Mouse (Mus musculus) cerebellum, postnatal 14 days (tissue): ENCODE measurements around the gene Anp32a.
A peak's percentile ranks its signal among the peaks of the same experiment; 100 is the strongest.

Source experiments
- DNase-seq, 2 experiments: peaks; one replicate each; pipeline ENCODE4 v3.0.0; 2021; ENCODE audit warnings: mixed read lengths in 2 of 2

The Anp32a gene

DNA sequence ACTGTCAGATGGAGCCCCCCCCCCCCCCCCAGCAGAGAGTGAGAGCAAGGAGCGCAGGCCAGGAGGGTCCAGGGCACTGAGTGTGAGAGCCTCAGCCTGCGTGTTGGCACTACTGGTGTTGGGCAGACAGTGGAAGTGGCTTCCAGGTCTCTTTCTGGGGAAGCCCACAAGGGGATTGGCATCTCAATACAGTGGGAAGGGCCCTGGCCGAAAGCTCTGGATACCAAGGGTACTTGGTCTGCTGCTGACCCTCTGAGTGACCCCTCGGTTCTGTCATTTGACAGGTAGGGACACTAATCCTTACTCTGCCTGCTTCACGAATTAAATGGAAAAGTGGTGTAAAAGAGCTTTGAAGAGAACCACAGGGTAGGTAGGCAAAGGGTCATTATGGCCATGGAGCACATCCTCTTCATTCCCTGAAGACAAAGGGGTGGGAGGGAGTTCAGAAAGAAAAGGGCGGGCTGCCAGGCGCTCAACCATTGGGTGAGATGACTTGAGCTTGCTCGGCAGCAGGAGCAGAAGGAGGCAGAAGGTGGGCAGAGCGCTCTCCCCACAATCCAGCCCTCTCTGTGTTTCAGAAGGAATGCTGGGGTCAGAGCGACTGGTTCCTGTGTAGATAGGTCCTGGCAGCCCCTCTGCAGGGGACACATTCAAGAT is 79.3 kb downstream of the Anp32a start:
- DNase-seq = peak; percentile 58 to 83

DNA sequence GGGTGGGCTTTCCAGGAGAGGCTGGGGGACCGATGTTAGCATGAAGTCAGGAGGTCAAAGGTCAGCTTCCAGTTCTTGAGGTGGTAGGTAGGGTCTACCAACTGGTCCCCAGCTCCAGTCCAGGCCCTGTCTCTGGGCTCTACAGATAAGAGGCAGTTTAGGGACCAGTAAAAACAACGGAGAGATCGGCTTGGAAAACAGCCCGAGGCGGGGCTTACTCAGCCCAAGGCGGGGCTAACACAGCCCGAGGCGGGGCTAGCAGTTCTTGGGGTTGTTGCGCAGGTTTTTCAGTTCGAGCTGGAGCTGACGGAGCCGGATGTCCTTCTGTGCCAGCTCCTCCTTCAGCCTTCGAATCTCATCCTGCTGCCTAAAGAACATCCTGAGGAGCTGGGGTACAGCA is 79.9 kb downstream of the Anp32a start:
- peak; percentile 59 to 78 for DNase-seq

DNA sequence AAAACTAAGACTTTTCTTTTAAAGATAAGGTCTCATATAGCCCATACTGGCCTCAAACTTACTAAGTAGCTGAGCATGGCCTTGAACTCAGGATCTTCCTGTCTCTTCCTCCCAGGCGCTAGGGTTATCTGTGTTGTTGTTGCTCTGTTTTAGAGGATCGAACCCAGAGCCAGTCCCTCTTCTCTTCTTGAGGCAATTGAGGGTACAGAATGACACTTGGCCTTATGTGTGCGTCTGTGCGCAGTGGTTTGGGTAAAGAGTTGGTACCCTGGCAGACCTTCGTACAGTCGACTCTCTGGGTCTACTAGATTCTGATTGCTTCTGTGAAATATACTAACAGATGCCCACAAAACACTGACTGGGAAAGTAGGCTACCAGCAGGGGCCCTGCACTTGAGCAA is 80.8 kb downstream of the Anp32a start:
- DNase-seq = no peak

DNA sequence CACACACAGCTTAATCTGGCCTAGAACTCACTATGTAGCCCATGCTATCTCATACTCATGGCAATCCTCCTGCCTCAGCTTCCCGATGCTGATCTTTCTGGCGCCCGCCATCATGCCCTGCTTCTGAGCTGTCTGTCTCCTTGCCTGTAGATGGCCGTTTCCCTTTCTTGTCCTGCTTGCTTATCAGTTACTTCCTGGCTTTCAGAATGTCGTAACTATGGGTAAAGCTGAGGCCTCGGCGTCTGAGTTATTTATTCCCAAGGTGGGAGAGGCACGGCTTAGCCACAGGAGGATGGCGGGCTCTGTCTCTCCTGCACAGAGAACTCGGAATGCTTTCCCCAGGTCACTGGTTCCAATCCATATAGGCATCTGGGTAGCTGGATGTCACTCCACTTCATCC is 81.8 kb downstream of the Anp32a start:
- DNase-seq = no peak

DNA sequence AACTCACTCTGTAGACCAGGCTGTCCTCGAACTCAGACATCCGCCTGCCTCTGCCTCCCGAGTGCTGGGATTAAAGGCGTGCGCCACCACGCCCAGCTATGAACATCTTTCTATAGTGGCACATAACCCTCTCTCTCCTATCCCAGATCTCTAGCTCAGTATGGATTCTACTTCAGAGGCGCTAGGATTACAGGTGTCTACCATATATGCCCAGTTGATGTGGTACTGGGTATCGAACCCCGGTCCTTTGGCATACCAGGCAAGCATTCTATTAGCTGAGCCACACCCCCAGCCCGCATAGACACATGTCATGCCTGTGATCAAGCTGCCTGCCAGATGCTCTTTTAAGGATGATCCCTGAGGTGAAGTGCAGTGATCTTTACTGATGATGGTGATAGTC is 82.8 kb downstream of the Anp32a start:
- DNase-seq = no peak

DNA sequence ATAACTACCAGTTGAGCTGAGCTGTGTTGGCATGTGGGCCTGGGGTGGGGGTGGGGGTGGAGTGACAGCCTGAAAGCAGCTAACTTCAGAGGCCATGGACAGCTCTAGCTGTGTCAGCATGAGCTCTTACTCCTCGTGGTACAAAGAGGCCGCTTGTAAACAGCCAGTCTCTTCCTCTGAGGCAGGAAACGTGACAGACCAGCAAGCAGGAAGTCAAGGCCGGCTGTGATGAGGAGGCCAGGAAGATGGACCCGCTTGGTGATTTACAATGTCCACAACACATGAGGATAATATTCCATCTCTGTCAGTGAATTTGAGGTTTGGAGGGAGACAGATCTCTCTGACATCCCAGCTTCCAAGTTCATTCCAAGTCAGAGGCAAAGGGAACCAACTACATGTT is 84.2 kb downstream of the Anp32a start:
- DNase-seq = no peak

DNA sequence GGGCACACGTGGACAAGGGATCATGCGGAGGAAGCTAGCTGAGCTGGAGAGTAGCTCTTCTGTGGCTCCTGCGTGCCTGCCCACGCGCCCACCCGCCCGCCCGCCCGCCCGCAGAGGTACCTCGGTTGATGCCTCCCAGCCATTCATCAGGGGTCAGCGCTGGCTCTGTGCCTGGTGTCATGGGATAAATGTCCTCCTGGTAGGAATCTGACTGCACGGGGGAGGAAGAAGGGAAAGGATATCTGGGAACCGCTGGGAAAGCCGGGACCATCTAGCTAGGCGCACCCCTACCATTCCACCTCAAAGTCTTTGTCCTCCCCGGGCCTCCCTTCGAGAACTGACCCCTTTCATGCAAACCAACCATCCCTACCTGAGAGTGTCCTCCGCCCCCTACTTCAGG is 84.9 kb downstream of the Anp32a start:
- DNase-seq = no peak

DNA sequence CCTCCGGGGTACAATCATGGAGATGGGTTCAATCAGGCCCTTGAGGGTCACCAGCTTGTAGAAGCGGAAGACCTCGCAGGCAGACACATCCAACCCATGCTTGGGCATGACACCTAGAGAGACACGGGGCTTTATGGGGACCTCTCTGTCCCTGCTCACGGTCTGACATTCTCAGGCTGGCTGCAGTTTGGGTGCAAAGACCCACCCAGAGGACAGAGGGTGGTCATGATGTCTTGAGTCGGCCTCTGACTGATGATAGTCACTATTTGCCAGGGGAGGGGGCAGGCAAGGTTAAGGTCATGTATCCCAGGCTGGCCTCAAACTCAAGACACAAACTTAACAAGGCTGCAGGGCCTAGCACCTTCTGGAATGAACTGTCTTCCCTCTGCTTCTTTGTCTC is 85.4 kb downstream of the Anp32a start:
- DNase-seq = no peak

DNA sequence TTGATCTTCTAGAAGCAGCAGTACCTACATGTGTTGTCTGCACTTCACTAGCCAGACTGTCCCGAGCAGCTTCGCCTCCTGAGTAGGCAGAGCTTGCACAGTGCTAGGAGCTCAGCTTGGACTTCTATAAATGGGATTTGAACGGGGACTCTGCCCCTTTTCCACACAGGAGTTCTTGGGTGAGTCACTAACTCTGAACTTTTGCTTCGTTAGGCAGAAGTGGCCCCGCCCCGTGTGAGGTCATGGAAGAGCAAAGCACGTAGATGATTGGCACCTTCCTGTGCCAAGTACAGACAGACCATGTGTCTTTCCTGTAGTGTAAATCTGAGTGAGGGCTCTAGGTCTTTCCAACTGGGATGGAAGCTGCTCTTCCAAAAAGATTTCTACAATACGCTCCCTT is 85.9 kb downstream of the Anp32a start:
- no peak for DNase-seq
